Mouse (Mus musculus) splenic B cell, adult 2 months (primary cell): Measurements from ENCODE around the gene Ntm.

Experiments used
- DNase-seq: peaks from one replicate; pipeline ENCODE4 v3.0.0-alpha.2; 2011; ENCODE audit warnings: low read depth, low spot score
- H3K27me3 ChIP-seq: 2 replicates; pipeline ENCODE4 v1.6.1; 2012; ENCODE audit warnings: mild to moderate bottlenecking, low read length, moderate library complexity, mixed read lengths; ENCODE audit not compliant: control insufficient read depth, poor library complexity, insufficient read depth, severe bottlenecking
- H3K36me3 ChIP-seq: 2 replicates; pipeline ENCODE4 v1.6.1; 2012; ENCODE audit warnings: mild to moderate bottlenecking, low read length, moderate library complexity, mixed read lengths; ENCODE audit not compliant: control insufficient read depth, poor library complexity, insufficient read depth, severe bottlenecking

Gene Ntm

DNA sequence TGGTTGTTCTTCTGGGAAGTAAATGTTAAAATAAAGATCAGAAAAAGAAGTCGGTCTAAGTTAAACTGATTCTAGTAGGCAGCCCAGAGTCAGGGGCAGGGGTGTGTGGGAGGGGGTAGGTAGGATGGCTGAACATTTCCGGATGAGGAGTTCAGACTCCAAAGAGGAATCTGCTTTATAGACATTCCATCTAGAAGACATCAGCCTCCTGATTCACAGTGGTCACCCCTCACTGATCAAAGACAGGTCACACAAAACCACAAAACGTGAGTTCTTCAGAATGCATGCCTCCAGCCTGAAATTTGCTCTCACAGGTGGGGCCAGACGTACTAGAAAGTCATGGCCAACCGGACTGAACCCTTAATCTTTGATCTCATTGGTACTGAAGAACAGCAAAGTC lies 895.4 kb downstream of the Ntm start:
- Histone ChIP-seq H3K27me3 (no peaks in the 10 kb centered on the region), H3K36me3 (no peaks in the 10 kb centered on the region)
- no peak for DNase-seq

DNA sequence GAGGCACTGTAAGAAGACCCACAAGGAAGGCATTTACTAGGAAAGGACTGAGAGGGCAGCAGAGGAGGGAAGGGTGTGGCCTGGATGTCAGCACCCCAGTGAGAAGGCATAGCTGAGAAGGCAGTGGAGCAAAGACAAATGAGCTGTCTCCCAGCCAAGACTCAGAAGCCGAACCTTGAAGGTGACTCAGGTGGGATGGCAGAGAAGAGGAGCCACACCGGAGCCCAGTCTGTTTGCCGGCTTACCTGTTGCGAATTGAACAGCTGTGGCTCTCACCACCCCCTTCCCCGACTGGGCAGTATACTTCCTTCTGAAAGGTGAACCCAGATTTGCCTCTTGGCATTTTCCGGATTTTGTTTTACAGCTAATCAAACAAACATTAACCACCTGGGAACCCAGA lies 902.6 kb downstream of the Ntm start:
- DNase-seq, result no peak
- no peaks in the 10 kb centered on the region for H3K36me3 ChIP-seq
- H3K27me3 ChIP-seq, result no peaks in the 10 kb centered on the region

DNA sequence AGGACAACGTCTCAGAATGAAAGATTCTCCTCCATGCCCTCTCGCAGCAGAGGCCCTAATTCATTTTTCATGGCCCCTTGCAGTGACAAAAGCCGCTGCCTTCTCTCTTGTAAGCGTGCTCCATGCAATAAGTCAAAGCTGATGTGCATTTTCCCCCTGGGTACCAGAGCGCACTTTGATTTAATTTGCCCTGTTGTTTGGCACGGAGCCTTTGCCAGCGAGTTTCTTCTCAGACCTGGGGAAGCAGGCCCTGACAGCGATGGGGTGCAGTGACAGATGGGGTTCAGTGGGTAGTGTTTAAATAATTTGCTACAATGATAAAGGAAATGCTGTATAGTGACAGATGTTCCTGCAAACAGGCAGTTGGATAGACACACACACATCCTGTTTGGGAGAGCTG lies 904.1 kb downstream of the Ntm start:
- Histone ChIP-seq H3K27me3 (no peaks in the 10 kb centered on the region), H3K36me3 (no peaks in the 10 kb centered on the region)
- no peak for DNase-seq

- H3K27me3 ChIP-seq, result no peaks in the 10 kb centered on the region
- DNase-seq, result no peak
- no peaks in the 10 kb centered on the region for H3K36me3 ChIP-seq
Observed at GRCm38 (mm10) chr9:29055637-29056036, 907.3 kb downstream of the Ntm start.

DNA sequence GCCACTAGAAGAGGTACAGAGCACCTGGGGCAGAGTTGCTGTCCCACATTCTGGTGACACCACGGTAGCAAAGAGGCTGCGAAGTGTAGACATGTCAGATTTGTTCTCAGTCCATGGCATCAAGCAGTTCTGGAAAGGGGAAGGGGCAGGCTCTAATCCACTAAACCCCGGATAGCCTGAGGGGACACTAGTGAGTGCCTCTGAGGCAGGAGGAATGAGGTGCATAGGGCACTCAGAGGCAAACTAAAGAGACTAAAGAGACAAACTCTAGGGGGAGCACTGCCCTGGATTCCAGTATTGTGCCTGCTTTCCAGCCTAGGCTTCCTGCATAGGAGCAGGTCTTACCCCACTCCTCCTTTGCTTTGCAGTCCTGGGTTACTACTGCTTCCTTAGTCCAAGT lies 926.5 kb downstream of the Ntm start:
- Histone ChIP-seq H3K27me3 (no peaks in the 10 kb centered on the region), H3K36me3 (no peaks in the 10 kb centered on the region)
- no peak for DNase-seq

- DNase-seq, result no peak
- no peaks in the 10 kb centered on the region for H3K27me3 ChIP-seq
- H3K36me3 ChIP-seq, result no peaks in the 10 kb centered on the region
Observed at GRCm38 (mm10) chr9:29036058-29036457, 926.9 kb downstream of the Ntm start.

DNA sequence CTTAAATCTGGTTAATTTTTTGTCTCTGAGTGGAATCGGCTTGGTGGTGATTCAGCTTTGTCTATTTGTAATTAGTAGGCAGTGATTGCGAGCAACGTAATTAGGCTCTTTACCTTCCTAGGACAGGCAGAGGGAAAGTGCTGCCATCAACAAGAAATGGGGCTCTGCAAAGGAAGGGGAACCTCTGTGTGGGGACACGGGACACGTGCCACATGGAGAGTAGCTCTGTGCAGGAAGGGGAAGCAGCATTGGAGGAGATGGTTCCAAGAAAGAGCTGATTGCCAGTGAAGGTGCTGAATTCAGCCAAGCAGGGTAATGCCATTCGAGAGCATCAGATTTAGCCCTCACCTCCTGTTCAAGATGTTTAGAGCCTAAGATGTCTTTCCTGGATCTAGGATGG lies 936.5 kb downstream of the Ntm start:
- no peaks in the 10 kb centered on the region for H3K36me3 ChIP-seq
- no peaks in the 10 kb centered on the region for H3K27me3 ChIP-seq
- no peak for DNase-seq

DNA sequence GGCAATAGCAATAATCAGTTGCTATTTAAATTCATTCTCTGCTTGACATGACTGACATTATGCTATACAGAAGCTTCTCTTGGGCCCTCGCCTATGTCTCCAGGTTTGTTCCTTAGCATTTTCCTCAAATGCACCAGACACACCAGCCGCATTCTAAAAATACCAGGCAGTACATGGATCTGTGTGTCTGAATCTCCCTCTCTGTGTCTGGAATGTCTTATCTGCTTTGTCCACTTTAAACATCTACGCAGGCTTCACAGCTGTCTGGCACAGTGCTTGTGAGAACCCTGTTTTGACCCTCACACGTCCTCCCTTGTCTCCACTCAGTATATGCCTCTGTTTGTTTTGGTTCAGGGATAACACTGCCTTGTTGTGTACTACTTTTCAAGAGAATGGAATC lies 937.3 kb downstream of the Ntm start:
- DNase-seq, result no peak
- H3K27me3 ChIP-seq, result no peaks in the 10 kb centered on the region
- H3K36me3 ChIP-seq, result no peaks in the 10 kb centered on the region

GRCm38 (mm10) chr9:29025104-29025503 lies 937.8 kb downstream of the Ntm start:
- no peak for DNase-seq
- no peaks in the 10 kb centered on the region for H3K36me3 ChIP-seq

GRCm38 (mm10) chr9:29016879-29017278 lies 946.1 kb downstream of the Ntm start:
- Histone ChIP-seq H3K36me3 (no peaks in the 10 kb centered on the region), H3K27me3 (no peaks in the 10 kb centered on the region)
- DNase-seq, result no peak

More at GRCm38 (mm10) chr9:29025104-29025503, 937.8 kb downstream of the Ntm start:
- H3K27me3 ChIP-seq, result no peaks in the 10 kb centered on the region

DNA sequence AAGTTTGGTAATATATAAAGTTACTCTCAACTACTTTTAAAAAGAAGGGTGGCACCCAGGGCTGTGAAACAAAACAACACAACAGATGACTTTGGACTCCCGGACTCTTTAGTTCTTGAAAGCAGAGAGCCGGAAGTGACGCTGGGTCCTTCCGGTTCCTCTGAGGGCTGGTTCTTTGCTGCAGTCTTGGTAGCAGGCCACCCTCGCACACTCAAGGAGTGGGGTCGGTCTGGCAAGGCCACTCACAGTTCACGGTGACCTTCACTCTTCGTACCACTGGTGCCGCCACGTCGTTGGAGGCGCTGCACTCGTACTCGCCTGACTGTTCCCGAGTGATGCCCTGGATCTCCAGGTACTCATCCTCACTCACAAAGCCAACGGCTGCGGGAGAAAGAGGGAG lies 949.1 kb downstream of the Ntm start:
- Histone ChIP-seq H3K27me3 (no peaks in the 10 kb centered on the region), H3K36me3 (no peaks in the 10 kb centered on the region)
- DNase-seq, result no peak

GRCm38 (mm10) chr9:29012541-29012940 lies 950.4 kb downstream of the Ntm start:
- no peak for DNase-seq
- Histone ChIP-seq H3K27me3 (no peaks in the 10 kb centered on the region), H3K36me3 (no peaks in the 10 kb centered on the region)

DNA sequence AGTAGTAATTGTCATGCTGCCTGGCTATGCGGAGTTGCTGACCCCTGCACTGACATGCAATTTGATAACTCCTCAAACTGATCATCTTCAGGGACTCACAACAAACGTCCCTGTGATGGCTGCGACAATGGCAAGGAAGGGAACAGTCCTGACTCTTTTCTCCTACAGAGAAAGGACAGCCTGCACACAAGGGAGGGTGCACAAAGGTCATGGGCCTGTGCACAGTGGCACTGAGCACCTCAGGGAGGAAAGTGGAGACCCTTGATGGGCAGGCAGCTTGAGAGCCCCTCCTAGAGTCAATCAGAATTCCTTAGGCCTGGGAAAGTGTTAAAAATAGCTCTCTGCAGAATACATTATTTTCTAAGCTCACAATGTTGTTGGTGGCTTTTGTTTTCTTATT lies 951.5 kb downstream of the Ntm start:
- Histone ChIP-seq H3K27me3 (no peaks in the 10 kb centered on the region), H3K36me3 (no peaks in the 10 kb centered on the region)
- DNase-seq, result no peak

- Histone ChIP-seq H3K36me3 (no peaks in the 10 kb centered on the region), H3K27me3 (no peaks in the 10 kb centered on the region)
- no peak for DNase-seq
Observed at GRCm38 (mm10) chr9:29004534-29004933, 958.4 kb downstream of the Ntm start.

- no peaks in the 10 kb centered on the region for H3K36me3 ChIP-seq
- no peaks in the 10 kb centered on the region for H3K27me3 ChIP-seq
- DNase-seq, result no peak
Observed at GRCm38 (mm10) chr9:28999951-29000351, 963.0 kb downstream of the Ntm start.

DNA sequence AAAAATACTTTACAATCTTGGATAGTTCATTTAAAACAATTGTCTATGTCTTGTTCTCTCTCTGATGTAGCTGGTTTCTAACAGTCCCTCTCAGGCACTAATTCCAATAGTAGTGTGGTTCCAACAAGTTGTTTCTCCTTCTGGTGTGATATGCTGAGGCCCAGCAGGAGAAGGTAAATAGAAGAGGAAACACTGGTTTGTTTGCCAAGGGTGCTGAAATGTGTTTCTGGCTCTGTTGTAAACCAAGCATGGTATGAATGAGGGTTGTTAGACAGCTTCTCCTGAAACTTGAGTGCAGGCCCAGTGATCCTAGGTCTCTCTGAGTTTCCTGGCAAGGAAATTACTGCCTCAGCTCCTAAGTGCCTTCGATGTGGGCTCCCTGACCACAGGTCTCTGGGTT lies 985.7 kb downstream of the Ntm start:
- Histone ChIP-seq H3K36me3 (no peaks in the 10 kb centered on the region), H3K27me3 (no peaks in the 10 kb centered on the region)
- DNase-seq, result no peak
